Mouse (Mus musculus) E14TG2a.4 (cell line): ENCODE measurements around the gene Gm47985.

ENCODE experiments used
- H3K27me3 ChIP-seq: 2 replicates; pipeline ENCODE4 v1.6.1; 2014; ENCODE audit warnings: low read length, control low read depth; ENCODE audit not compliant: insufficient read depth
- H3K36me3 ChIP-seq: 2 replicates; pipeline ENCODE4 v1.6.1; 2014; ENCODE audit warnings: low read length, control low read depth; ENCODE audit not compliant: insufficient read depth
- H3K4me1 ChIP-seq: replicated peaks from 2 replicates; pipeline ENCODE4 v1.6.1; 2014; ENCODE audit warnings: low read depth, low read length, control low read depth
- H3K4me3 ChIP-seq: replicated peaks from 2 replicates; pipeline ENCODE4 v1.5.1; 2014; ENCODE audit warnings: mild to moderate bottlenecking, low read length
- H3K9me3 ChIP-seq: 2 replicates; pipeline ENCODE4 v1.6.1; 2014; ENCODE audit warnings: low read length, control low read depth
- CTCF ChIP-seq: conservative IDR thresholded peaks from 2 replicates; pipeline ENCODE4 v1.5.1; 2014; ENCODE audit warnings: low read length
- NANOG ChIP-seq: IDR thresholded peaks from 2 replicates; pipeline ENCODE4 v1.6.1; 2014; ENCODE audit warnings: borderline replicate concordance, low read length, mixed read lengths
- POU5F1 ChIP-seq: IDR thresholded peaks from 2 replicates; pipeline ENCODE4 v1.6.1; 2014; ENCODE audit warnings: low read length, borderline replicate concordance

Gene Gm47985

DNA sequence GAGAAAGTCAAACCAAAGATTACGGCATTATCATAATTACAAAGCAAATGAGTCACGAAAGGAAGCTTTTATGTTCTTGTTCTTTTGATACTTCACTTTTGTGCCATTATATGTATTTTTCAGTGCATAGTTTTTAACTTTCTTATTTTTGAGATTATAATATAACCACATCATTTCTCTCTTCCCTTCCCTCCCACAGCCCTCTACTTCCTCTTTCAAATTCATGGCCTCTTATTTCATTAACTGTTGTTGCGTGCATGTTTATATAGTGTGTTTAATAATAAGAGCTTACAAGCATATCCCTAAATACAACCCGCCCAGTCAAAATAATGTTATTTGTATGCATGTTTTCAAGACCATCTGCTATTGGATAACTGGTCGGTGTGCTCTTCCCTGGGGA, 36.7 kb downstream of the Gm47985 start:
- no peaks in the 10 kb centered on the region for H3K27me3 ChIP-seq
- peaks cover 22% of the 10 kb centered on the region for H3K4me1 ChIP-seq
- no peaks in the 10 kb centered on the region for H3K9me3 ChIP-seq
- no peak overlapping the region for H3K4me3 ChIP-seq
- H3K36me3 ChIP-seq, result no peaks in the 10 kb centered on the region
- TF ChIP-seq CTCF (no peak), NANOG (no peak), POU5F1 (no peak)

- no peaks in the 10 kb centered on the region for H3K9me3 ChIP-seq
- no peaks in the 10 kb centered on the region for H3K27me3 ChIP-seq
- no peaks in the 10 kb centered on the region for H3K36me3 ChIP-seq
- TF ChIP-seq CTCF, result no peak
- TF ChIP-seq NANOG, result peak; percentile 80; the same call in 1 of the 2 replicates
- peak; percentile 69; the same call in 1 of the 2 replicates for TF ChIP-seq POU5F1
- peaks cover 22% of the 10 kb centered on the region for H3K4me1 ChIP-seq
- H3K4me3 ChIP-seq, result no peak overlapping the region
These were observed 37.8 kb downstream of the Gm47985 start for GRCm38 (mm10) chr1:151220098-151220497.

DNA sequence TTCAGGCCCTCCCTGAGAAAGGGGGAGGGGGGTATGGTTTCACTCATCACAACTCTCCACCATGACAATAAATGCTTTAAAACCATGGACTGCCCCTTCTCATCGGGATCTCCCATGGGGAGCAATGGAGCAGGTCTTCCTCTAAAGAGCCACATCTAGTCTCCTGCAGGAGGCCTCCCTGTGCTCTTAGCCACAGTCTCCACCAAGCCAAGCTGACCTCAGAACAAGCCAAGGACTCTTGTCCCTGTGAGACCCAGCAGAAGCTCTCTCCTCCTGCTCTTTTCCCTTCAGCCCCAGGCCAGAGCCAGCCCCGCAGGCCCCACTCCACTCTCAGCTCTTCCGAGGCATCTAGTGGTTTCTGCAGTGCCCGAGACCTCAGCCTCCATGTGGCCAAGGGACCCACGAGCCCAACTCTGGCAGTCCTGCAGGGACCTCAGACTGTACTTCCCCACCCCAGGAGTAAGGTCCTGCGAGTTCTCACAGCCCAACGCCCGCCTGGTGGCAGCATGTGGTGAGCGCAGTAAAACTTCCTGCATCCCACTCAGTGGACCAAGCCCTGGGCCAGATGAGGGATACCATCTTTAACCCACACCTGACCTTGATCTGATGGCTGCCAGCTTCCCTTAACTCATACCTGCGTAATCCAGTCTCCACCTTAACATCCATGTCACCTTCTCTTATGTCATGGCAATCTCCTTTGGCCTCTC, 40.4 kb downstream of the Gm47985 start:
- peaks cover 9% of the 10 kb centered on the region for H3K4me1 ChIP-seq
- H3K9me3 ChIP-seq, result no peaks in the 10 kb centered on the region
- H3K27me3 ChIP-seq, result no peaks in the 10 kb centered on the region
- no peak overlapping the region for H3K4me3 ChIP-seq
- TF ChIP-seq CTCF (no peak), POU5F1 (no peak), NANOG (no peak)
- no peaks in the 10 kb centered on the region for H3K36me3 ChIP-seq

GRCm38 (mm10) chr1:151223377-151223776, 41.0 kb downstream of the Gm47985 start:
- Histone ChIP-seq H3K4me3 (no peak overlapping the region), H3K36me3 (no peaks in the 10 kb centered on the region), H3K4me1 (peaks cover 9% of the 10 kb centered on the region), H3K27me3 (no peaks in the 10 kb centered on the region), H3K9me3 (no peaks in the 10 kb centered on the region)
- TF ChIP-seq NANOG (no peak), CTCF (no peak), POU5F1 (no peak)

- TF ChIP-seq NANOG, result no peak
- TF ChIP-seq POU5F1, result no peak
- TF ChIP-seq CTCF, result no peak
- Histone ChIP-seq H3K27me3 (no peaks in the 10 kb centered on the region), H3K4me1 (peaks cover 9% of the 10 kb centered on the region), H3K4me3 (no peak overlapping the region), H3K9me3 (no peaks in the 10 kb centered on the region), H3K36me3 (no peaks in the 10 kb centered on the region)
These were observed 42.2 kb downstream of the Gm47985 start for GRCm38 (mm10) chr1:151224536-151224935.

DNA sequence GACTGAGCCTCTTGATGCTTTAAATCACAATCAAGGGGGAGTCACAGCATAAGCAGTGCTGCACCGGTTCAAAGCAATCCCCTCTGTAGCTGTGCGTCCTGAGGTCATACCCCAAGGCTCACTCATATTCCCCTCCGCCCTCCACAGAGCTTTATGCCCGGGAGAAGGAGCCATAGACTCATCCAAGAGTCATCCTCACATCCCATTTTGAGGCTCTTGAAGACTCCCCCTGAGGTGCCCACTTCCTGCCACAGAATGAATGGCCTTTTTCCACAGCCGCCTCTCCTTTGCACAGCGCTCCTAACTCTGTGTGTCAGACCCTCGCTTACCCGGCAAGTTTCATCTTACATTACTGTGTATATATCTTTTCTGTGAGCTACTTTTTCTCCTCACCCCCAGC, 45.2 kb downstream of the Gm47985 start:
- TF ChIP-seq POU5F1, result no peak
- TF ChIP-seq NANOG, result no peak
- TF ChIP-seq CTCF, result no peak
- H3K4me3 ChIP-seq, result no peak overlapping the region
- no peaks in the 10 kb centered on the region for H3K27me3 ChIP-seq
- H3K9me3 ChIP-seq, result no peaks in the 10 kb centered on the region
- no peaks in the 10 kb centered on the region for H3K36me3 ChIP-seq
- no peaks in the 10 kb centered on the region; the same call in 1 of the 2 replicates for H3K4me1 ChIP-seq

GRCm38 (mm10) chr1:151228320-151228989, 46.1 kb downstream of the Gm47985 start:
- TF ChIP-seq POU5F1 (no peak), NANOG (no peak)

DNA sequence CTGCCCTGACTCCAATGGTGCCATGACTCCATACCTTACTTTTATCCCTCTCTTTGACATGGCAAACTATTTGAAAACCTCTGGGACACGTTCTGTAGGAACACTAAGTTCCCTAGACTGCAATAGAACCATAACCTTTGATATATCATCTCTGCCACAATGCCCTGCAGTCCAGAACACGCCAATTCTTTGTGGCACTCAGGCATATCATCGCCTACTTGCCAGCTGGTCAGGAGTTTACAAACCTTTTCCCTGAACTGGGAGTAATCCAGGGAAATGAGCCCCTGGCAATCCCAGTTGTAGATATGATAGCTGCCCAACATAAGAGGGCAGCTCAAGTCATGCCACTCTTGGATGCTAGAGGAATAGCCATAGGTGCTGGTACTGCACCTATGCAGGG, 50.0 kb downstream of the Gm47985 start:
- TF ChIP-seq POU5F1, result no peak
- TF ChIP-seq CTCF, result no peak
- TF ChIP-seq NANOG, result no peak
- no peak overlapping the region for H3K4me3 ChIP-seq
- no peaks in the 10 kb centered on the region for H3K36me3 ChIP-seq
- no peaks in the 10 kb centered on the region for H3K27me3 ChIP-seq
- H3K9me3 ChIP-seq, result no peaks in the 10 kb centered on the region
- peaks cover 30% of the 10 kb centered on the region for H3K4me1 ChIP-seq

More at GRCm38 (mm10) chr1:151228320-151228989, 46.1 kb downstream of the Gm47985 start:
- Histone ChIP-seq H3K4me3 (no peak overlapping the region), H3K36me3 (no peaks in the 10 kb centered on the region), H3K9me3 (no peaks in the 10 kb centered on the region), H3K27me3 (no peaks in the 10 kb centered on the region), H3K4me1 (no peaks in the 10 kb centered on the region)

DNA sequence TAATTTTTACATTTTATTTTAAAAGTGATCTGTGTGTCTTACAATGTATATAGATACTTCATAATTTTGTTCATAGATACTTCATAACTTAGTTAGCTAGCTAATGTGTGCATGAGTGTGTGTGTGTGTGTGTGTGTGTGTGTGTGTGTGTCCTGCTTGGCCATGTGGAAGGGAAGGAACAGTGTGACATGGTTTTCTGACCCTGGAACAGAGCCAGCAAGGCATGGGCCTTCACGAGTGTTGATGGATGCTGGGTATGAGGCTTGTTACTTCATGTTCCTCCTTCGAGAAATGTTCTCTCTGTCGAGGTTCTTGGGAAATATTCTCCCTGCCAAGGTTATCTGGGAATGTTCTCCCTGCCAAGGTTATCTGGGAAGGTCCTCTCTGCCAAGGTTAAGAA, 51.4 kb downstream of the Gm47985 start:
- Histone ChIP-seq H3K36me3 (no peaks in the 10 kb centered on the region), H3K4me3 (no peak overlapping the region), H3K27me3 (no peaks in the 10 kb centered on the region), H3K9me3 (no peaks in the 10 kb centered on the region), H3K4me1 (peaks cover 30% of the 10 kb centered on the region)
- TF ChIP-seq NANOG, result no peak
- TF ChIP-seq CTCF, result no peak
- no peak for TF ChIP-seq POU5F1
